Mouse (Mus musculus) myocyte (in vitro differentiated cells): ENCODE measurements around the gene Urm1.

Experiments
- E2F4 ChIP-seq: IDR thresholded peaks from one replicate; pipeline ENCODE4 v1.6.1; 2011; ENCODE audit warnings: mild to moderate bottlenecking, control low read depth, moderate library complexity; ENCODE audit not compliant: insufficient read depth
- MAX ChIP-seq: IDR thresholded peaks from one replicate; pipeline ENCODE4 v1.6.1; 2011; ENCODE audit warnings: low read depth, mild to moderate bottlenecking, control low read depth
- MYOD1 ChIP-seq, 3 experiments: IDR thresholded peaks; one replicate each; pipeline ENCODE4 v1.6.1; 2011; ENCODE audit warnings: control low read depth in 2 of 3, low read depth in 2 of 3, mild to moderate bottlenecking in 2 of 3, moderate library complexity in 1 of 3; ENCODE audit not compliant: insufficient read length in 2 of 3, control insufficient read depth in 1 of 3
- MYOG ChIP-seq, 3 experiments: IDR thresholded peaks; one replicate each; pipeline ENCODE4 v1.6.1; 2011; ENCODE audit warnings: control low read depth in 2 of 3, low read depth in 2 of 3, mild to moderate bottlenecking in 2 of 3; ENCODE audit not compliant: insufficient read length in 2 of 3, control insufficient read depth in 1 of 3, insufficient read depth in 1 of 3
- POLR2A ChIP-seq: IDR thresholded peaks from one replicate; pipeline ENCODE4 v1.6.1; 2011; ENCODE audit warnings: low read depth, mild to moderate bottlenecking, control low read depth, moderate library complexity; ENCODE audit not compliant: insufficient read length
- POLR2AphosphoS2 ChIP-seq: IDR thresholded peaks from one replicate; pipeline ENCODE4 v1.6.1; 2011; ENCODE audit warnings: low read depth, control low read depth; ENCODE audit not compliant: insufficient read length
- SRF ChIP-seq: IDR thresholded peaks from one replicate; pipeline ENCODE4 v1.6.1; 2011; ENCODE audit warnings: low read depth; ENCODE audit not compliant: control insufficient read depth, insufficient read length
- TCF3 ChIP-seq: IDR thresholded peaks from one replicate; pipeline ENCODE4 v1.6.1; 2011; ENCODE audit warnings: low read depth, control low read depth; ENCODE audit not compliant: insufficient read length
- USF1 ChIP-seq: IDR thresholded peaks from one replicate; pipeline ENCODE4 v1.6.1; 2011; ENCODE audit warnings: low read depth, mild to moderate bottlenecking, control low read depth, moderate library complexity

DNA sequence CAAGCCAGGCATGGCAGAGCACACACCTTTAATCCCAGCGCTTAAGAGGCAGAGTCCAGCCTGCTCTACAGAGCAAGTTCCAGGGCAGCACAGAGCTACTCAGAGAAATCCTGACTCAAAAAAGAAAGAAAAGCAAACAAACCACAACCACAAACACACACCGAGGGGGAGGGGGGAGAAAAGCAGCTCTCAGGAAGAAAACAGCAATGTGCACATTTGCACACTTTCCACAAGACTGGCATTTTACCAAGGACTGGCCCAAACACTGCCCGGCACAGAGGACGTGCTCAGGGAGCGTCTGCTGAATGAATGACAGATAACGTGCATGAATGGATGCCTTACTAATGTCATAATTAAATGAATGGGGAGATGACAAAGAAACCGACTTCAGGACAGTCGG is 29.2 kb downstream of the Urm1 start:
- TF ChIP-seq POLR2AphosphoS2 (no peak), POLR2A (no peak), USF1 (no peak), E2F4 (no peak), MAX (no peak), SRF (no peak), MYOD1 (IDR thresholded peaks at IDR 0.05; ENCODE audit: control insufficient read depth in 1 of 3, insufficient read length in 2 of 3, low read depth in 2 of 3) (no peak), MYOG (IDR thresholded peaks at IDR 0.05; ENCODE audit: control insufficient read depth in 1 of 3, insufficient read depth in 1 of 3, insufficient read length in 2 of 3, low read depth in 2 of 3) (no peak), TCF3 (no peak)
